Comparison of ENCODE assay signal across 9 mouse cellular contexts in genomic region chr13:54520221-54520620, GRCm38 (mm10). TPM values are rescaled to one million over a fixed set of nuclear protein-coding genes. Genes with fewer than 3 reads are reported as not detected.
DNase-seq lines count a peak whose midpoint lies in the region; ATAC-seq and TF ChIP-seq lines count a peak whose summit lies in the region.
"Had no signal": no experiment of that assay in that cellular context is flagged by ENCODE, and none has a peak within 500 bp of the region (broad histone marks: within the 10 kb centered on the region; RNA-seq: fewer than 3 reads in every experiment).

No protein-coding gene starts in this region.

- no peak overlapping the region for H3K4me2 ChIP-seq in forebrain, embryonic 13.5 days

- TF ChIP-seq CTCF in heart, adult 2 months (IDR thresholded peaks at IDR 0.05), result peak; percentile 49
- TF ChIP-seq CTCF in ES-Bruce4 (IDR thresholded peaks at IDR 0.05; ENCODE audit: low read depth, low read length), result peak; percentile 56
- peak; percentile 21; the same call in 1 of the 2 replicates for TF ChIP-seq CTCF in cortical plate, adult 2 months (IDR thresholded peaks at IDR 0.05; ENCODE audit: extremely low read depth, insufficient read depth, low read length)

- H3K27ac ChIP-seq in heart, adult 2 months, result no peak overlapping the region
- H3K27ac ChIP-seq in ES-Bruce4 (ENCODE audit: insufficient read depth, low read length), result no peak overlapping the region
- H3K27ac ChIP-seq in cortical plate, adult 2 months (ENCODE audit: insufficient read depth, low read length), result no peak overlapping the region
- H3K27ac ChIP-seq in forebrain, embryonic 13.5 days, result no peak overlapping the region

- 96% methylated on average over 4 of the region's 4 CpGs for WGBS in heart, adult 2 months
- 86% methylated on average over 4 of the region's 4 CpGs for WGBS in forebrain, embryonic 13.5 days

- no peaks in the 10 kb centered on the region for H3K27me3 ChIP-seq in heart, adult 2 months (ENCODE audit: control insufficient read depth, insufficient read depth, low read length)
- no peaks in the 10 kb centered on the region for H3K27me3 ChIP-seq in ES-Bruce4 (ENCODE audit: control insufficient read depth, insufficient read depth, low read length, poor library complexity, severe bottlenecking)
- no peaks in the 10 kb centered on the region for H3K27me3 ChIP-seq in forebrain, embryonic 13.5 days

- intact Hi-C loops in heart, adult 2 months (cut with DNase I), result no loop called here

- no peak overlapping the region for H3K9ac ChIP-seq in heart, adult 2 months (ENCODE audit: low read depth, low read length)
- no peak overlapping the region for H3K9ac ChIP-seq in ES-Bruce4 (ENCODE audit: low read depth, poor library complexity, severe bottlenecking)
- H3K9ac ChIP-seq in forebrain, embryonic 13.5 days, result no peak overlapping the region

- DNase-seq in heart, adult 2 months, result peak in 1 of 2 experiments; percentile 13
- no peak for DNase-seq in heart, adult 8-10 months (ENCODE audit: low spot score)
- DNase-seq in naive thymus-derived CD4-positive, alpha-beta T cell, adult 2 months (ENCODE audit: low read depth), result peak; percentile 52
- DNase-seq in layer of hippocampus, adult 18-20 months (ENCODE audit: low spot score in 2 of 2), result no peak
- no peak for DNase-seq in layer of hippocampus, postnatal 10 days (ENCODE audit: low spot score in 2 of 2)

- TF ChIP-seq POLR2A in heart, adult 2 months (IDR thresholded peaks at IDR 0.05; ENCODE audit: insufficient read depth, low read depth, low read length), result no peak
- no peak for TF ChIP-seq POLR2A in ES-Bruce4 (IDR thresholded peaks at IDR 0.05; ENCODE audit: insufficient read depth, low read length)
- no peak for TF ChIP-seq POLR2A in cortical plate, adult 2 months (IDR thresholded peaks at IDR 0.05; ENCODE audit: extremely low read depth, insufficient read depth, low read length)

- no peaks in the 10 kb centered on the region for H3K4me1 ChIP-seq in heart, adult 2 months (ENCODE audit: control insufficient read depth, insufficient read depth, low read length)
- no peaks in the 10 kb centered on the region for H3K4me1 ChIP-seq in ES-Bruce4 (ENCODE audit: control insufficient read depth, insufficient read depth, low read length)
- H3K4me1 ChIP-seq in cortical plate, adult 2 months (ENCODE audit: control insufficient read depth, insufficient read depth, low read length), result no peaks in the 10 kb centered on the region
- H3K4me1 ChIP-seq in forebrain, embryonic 13.5 days, result no peaks in the 10 kb centered on the region

- no peaks in the 10 kb centered on the region for H3K36me3 ChIP-seq in heart, adult 2 months (ENCODE audit: control insufficient read depth, insufficient read depth, low read length)
- 0 out of 2 replicates have a peak, but pooled peaks cover 3% of the 10 kb centered on the region for H3K36me3 ChIP-seq in ES-Bruce4 (ENCODE audit: control insufficient read depth, insufficient read depth, low read length, poor library complexity, severe bottlenecking)
- H3K36me3 ChIP-seq in forebrain, embryonic 13.5 days (ENCODE audit: poor library complexity, severe bottlenecking), result peaks cover 26% of the 10 kb centered on the region

- H3K79me2 ChIP-seq in heart, adult 2 months (replicated peaks; ENCODE audit: control insufficient read depth, insufficient read depth, low read length), result no peaks in the 10 kb centered on the region

- H3K4me3 ChIP-seq in heart, adult 2 months, result no peak overlapping the region
- H3K4me3 ChIP-seq in ES-Bruce4 (ENCODE audit: low read depth, low read length), result no peak overlapping the region
- H3K4me3 ChIP-seq in cortical plate, adult 2 months (ENCODE audit: insufficient read depth, low read length), result no peak overlapping the region
- H3K4me3 ChIP-seq in forebrain, embryonic 13.5 days, result no peak overlapping the region

- no peaks in the 10 kb centered on the region; the same call in 1 of the 2 replicates for H3K9me3 ChIP-seq in ES-Bruce4 (replicated peaks; ENCODE audit: control insufficient read depth, insufficient read depth, low read length, poor library complexity, severe bottlenecking)
- no peaks in the 10 kb centered on the region for H3K9me3 ChIP-seq in forebrain, embryonic 13.5 days (replicated peaks)

- no peak for TF ChIP-seq EP300 in heart, adult 2 months (IDR thresholded peaks at IDR 0.05; ENCODE audit: insufficient read depth, low read depth, low read length)
- TF ChIP-seq EP300 in ES-Bruce4 (IDR thresholded peaks at IDR 0.05; ENCODE audit: insufficient read depth, low read depth, low read length), result no peak

- no peak for ATAC-seq in forebrain, embryonic 13.5 days
- ATAC-seq: hindbrain, embryonic 16.5 days had no signal

RNA-seq across cellular contexts. Expression of gene Simc1, which starts 16.6 kb away (rescaled TPM):
- total RNA-seq in heart, adult 2 months (2021), result 1 to 10 TPM; 1.7 TPM
- polyA plus RNA-seq in heart, adult 2 months (2012; rRNA removed), result 1.9 and 2.8 TPM in 2 replicates
- 1 to 10 TPM; 1.8 to 3.1 (median 2.4) TPM for total RNA-seq in heart, adult 8-10 months (2022)
- polyA plus RNA-seq in ES-Bruce4 (2011; ENCODE audit: insufficient read depth, insufficient read length, low read depth, missing spikeins), result 19.1 and 22.8 TPM in 2 replicates
- 18.8 and 19.7 TPM in 2 replicates for polyA plus RNA-seq in cortical plate, adult 2 months (2012; rRNA removed)
- total RNA-seq in layer of hippocampus, adult 18-20 months (2021), result 10 to 100 TPM; 15.2 to 16.0 TPM
- total RNA-seq in layer of hippocampus, postnatal 10 days (2021), result 10 to 100 TPM; 20.5 to 20.7 TPM
- polyA plus RNA-seq in forebrain, embryonic 13.5 days (2015; fragmentation: Nextera tagmentation; extraction: Ambion mirVana), result 17.7 and 17.8 TPM in 2 replicates

RNA-seq across cellular contexts. Expression of gene 4833439L19Rik, which starts 45.0 kb away (rescaled TPM):
- 10 to 100 TPM; 84.8 to 93.1 TPM for total RNA-seq in heart, adult 2 months (2021)
- 114 and 175 TPM in 2 replicates for polyA plus RNA-seq in heart, adult 2 months (2012; rRNA removed)
- total RNA-seq in heart, adult 8-10 months (2022), result 100 to 1,000 TPM in 1 of 4 experiments, 10 to 100 TPM in 3; 93.5 to 102 (median 96.6) TPM
- 110 and 111 TPM in 2 replicates for polyA plus RNA-seq in ES-Bruce4 (2011; ENCODE audit: insufficient read depth, insufficient read length, low read depth, missing spikeins)
- polyA plus RNA-seq in cortical plate, adult 2 months (2012; rRNA removed), result 173 and 181 TPM in 2 replicates
- total RNA-seq in layer of hippocampus, adult 18-20 months (2021), result 100 to 1,000 TPM; 145 to 151 TPM
- 100 to 1,000 TPM; 165 to 183 TPM for total RNA-seq in layer of hippocampus, postnatal 10 days (2021)
- polyA plus RNA-seq in forebrain, embryonic 13.5 days (2015; fragmentation: Nextera tagmentation; extraction: Ambion mirVana), result 262 and 276 TPM in 2 replicates

RNA-seq across cellular contexts. Expression of gene Thoc3, which starts 51.6 kb away (rescaled TPM):
- 10 to 100 TPM; 19.3 to 20.6 TPM for total RNA-seq in heart, adult 2 months (2021)
- 10.7 and 16.7 TPM in 2 replicates for polyA plus RNA-seq in heart, adult 2 months (2012; rRNA removed)
- total RNA-seq in heart, adult 8-10 months (2022), result 10 to 100 TPM; 20.5 to 23.3 (median 21.1) TPM
- polyA plus RNA-seq in ES-Bruce4 (2011; ENCODE audit: insufficient read depth, insufficient read length, low read depth, missing spikeins), result 38.7 and 41.5 TPM in 2 replicates
- 24.5 and 24.7 TPM in 2 replicates for polyA plus RNA-seq in cortical plate, adult 2 months (2012; rRNA removed)
- total RNA-seq in layer of hippocampus, adult 18-20 months (2021), result 10 to 100 TPM; 27.9 to 41.2 TPM
- total RNA-seq in layer of hippocampus, postnatal 10 days (2021), result 10 to 100 TPM; 44.7 TPM
- 108 and 113 TPM in 2 replicates for polyA plus RNA-seq in forebrain, embryonic 13.5 days (2015; fragmentation: Nextera tagmentation; extraction: Ambion mirVana)

RNA-seq across cellular contexts. Expression of gene Arl10, which starts 54.6 kb away (rescaled TPM):
- 1 to 10 TPM; 6.2 to 6.8 TPM for total RNA-seq in heart, adult 2 months (2021)
- polyA plus RNA-seq in heart, adult 2 months (2012; rRNA removed), result 8.9 and 11.8 TPM in 2 replicates
- total RNA-seq in heart, adult 8-10 months (2022), result 1 to 10 TPM; 4.1 to 6.6 (median 5.0) TPM
- polyA plus RNA-seq in ES-Bruce4 (2011; ENCODE audit: insufficient read depth, insufficient read length, low read depth, missing spikeins), result 10.3 and 11.1 TPM in 2 replicates
- polyA plus RNA-seq in cortical plate, adult 2 months (2012; rRNA removed), result 20.1 and 20.4 TPM in 2 replicates
- total RNA-seq in layer of hippocampus, adult 18-20 months (2021), result 10 to 100 TPM; 35.9 to 38.7 TPM
- 10 to 100 TPM; 49.6 to 49.9 TPM for total RNA-seq in layer of hippocampus, postnatal 10 days (2021)
- 52.1 and 53.5 TPM in 2 replicates for polyA plus RNA-seq in forebrain, embryonic 13.5 days (2015; fragmentation: Nextera tagmentation; extraction: Ambion mirVana)
